Mouse (Mus musculus) heart, embryonic 15.5 days (tissue): ENCODE measurements around the gene Arl6ip4. TPM values are rescaled to one million over a fixed set of nuclear protein-coding genes. Genes with fewer than 3 reads are reported as not detected.

ENCODE experiments used
- ATAC-seq: fragments of 200-750 bp; cut with Nextera tagmentation; replicated peaks from 2 replicates; pipeline ENCODE4 v1.8.0; 2017; ENCODE audit warnings: low read depth, moderate TSS enrichment; ENCODE audit not compliant: insufficient number of reproducible peaks, insufficient read depth, low FRiP score
- H3K27ac ChIP-seq: fragments of 300-500 bp; sonication (generic); 2 replicates; pipeline ENCODE4 v1.5.1; 2015; ENCODE audit warnings: mild to moderate bottlenecking, inconsistent platforms
- H3K27me3 ChIP-seq: fragments of 300-500 bp; sonication (generic); 2 replicates; pipeline ENCODE4 v1.6.1; 2015; ENCODE audit warnings: inconsistent platforms
- H3K36me3 ChIP-seq: fragments of 300-500 bp; sonication (generic); 2 replicates; pipeline ENCODE4 v1.6.1; 2015; ENCODE audit warnings: mild to moderate bottlenecking, inconsistent platforms
- H3K4me1 ChIP-seq: fragments of 300-500 bp; sonication (generic); replicated peaks from 2 replicates; pipeline ENCODE4 v1.6.1; 2015; ENCODE audit warnings: inconsistent platforms
- H3K4me2 ChIP-seq: fragments of 300-500 bp; sonication (generic); 2 replicates; pipeline ENCODE4 v1.6.1; 2015; ENCODE audit warnings: inconsistent platforms, mild to moderate bottlenecking, moderate library complexity
- H3K4me3 ChIP-seq: fragments of 300-500 bp; sonication (generic); 2 replicates; pipeline ENCODE4 v1.5.1; 2015; ENCODE audit warnings: mild to moderate bottlenecking, inconsistent platforms
- H3K9ac ChIP-seq: fragments of 300-500 bp; sonication (generic); 2 replicates; pipeline ENCODE4 v1.6.1; 2015; ENCODE audit warnings: mild to moderate bottlenecking, inconsistent platforms
- H3K9me3 ChIP-seq: fragments of 300-500 bp; sonication (generic); replicated peaks from 2 replicates; pipeline ENCODE4 v1.6.1; 2016; ENCODE audit warnings: inconsistent platforms
- WGBS: fragments of 180-500 bp; shearing (Covaris S2); methylation state at CpG from one replicate; pipeline ENCODE4 v1.1.7; 2015; ENCODE audit warnings: mixed read lengths; 5-methylcytosine and 5-hydroxymethylcytosine counted together
- polyA plus RNA-seq: library from polyadenylated mRNA; unstranded; fragments of >200 nt; fragmentation: Nextera tagmentation; extraction: Ambion mirVana; gene quantifications from 2 replicates; pipeline ENCODE4 v1.2.1, GENCODE M21; 2015

Arl6ip4 gene
- polyA plus RNA-seq, 1 experiment from 2014 or later = 67.6 TPM

DNA sequence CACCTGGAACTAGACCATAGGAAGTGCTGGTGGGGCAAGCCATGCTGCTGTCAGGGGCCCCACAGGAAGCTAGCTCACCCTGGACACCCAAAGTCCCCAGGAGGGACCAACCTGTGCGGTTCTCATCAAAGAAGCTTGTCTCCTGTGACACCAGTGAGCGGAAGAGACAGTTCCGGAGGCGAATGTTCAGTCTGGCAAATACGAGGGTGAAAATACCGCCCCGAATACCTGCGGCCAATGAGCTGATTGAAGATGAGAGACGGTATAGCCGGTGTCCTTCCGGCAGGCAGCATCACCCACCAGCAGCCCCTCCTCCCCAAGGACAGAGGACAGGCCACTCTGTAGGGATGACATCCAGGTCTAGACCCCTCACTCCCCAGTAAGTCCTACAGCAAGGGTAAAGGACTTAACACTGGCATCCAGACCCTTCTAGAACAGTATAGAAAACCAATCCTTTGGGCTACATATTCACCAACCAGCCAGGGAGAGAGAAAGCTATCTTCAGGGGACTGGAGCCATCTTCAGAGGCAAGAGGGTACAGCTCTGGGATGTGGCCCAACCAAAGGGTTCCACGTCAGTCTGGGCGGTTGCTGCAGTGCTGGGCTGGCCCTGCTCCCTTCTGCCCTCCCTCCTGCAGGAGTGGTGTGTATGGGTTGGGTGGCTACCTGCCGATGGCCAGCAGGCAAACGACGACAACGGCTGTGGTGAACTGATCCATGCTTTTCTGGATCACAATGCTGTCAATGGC lies 32.8 kb upstream of the Arl6ip4 start:
- Histone ChIP-seq H3K27ac (no peak overlapping the region), H3K4me3 (no peak overlapping the region), H3K4me1 (peaks cover 17% of the 10 kb centered on the region), H3K27me3 (no peaks in the 10 kb centered on the region), H3K9me3 (no peaks in the 10 kb centered on the region), H3K9ac (no peak overlapping the region), H3K4me2 (no peak overlapping the region), H3K36me3 (no peaks in the 10 kb centered on the region)
- WGBS = 86% methylated on average over 17 of the region's 17 CpGs
- no peak for ATAC-seq

DNA sequence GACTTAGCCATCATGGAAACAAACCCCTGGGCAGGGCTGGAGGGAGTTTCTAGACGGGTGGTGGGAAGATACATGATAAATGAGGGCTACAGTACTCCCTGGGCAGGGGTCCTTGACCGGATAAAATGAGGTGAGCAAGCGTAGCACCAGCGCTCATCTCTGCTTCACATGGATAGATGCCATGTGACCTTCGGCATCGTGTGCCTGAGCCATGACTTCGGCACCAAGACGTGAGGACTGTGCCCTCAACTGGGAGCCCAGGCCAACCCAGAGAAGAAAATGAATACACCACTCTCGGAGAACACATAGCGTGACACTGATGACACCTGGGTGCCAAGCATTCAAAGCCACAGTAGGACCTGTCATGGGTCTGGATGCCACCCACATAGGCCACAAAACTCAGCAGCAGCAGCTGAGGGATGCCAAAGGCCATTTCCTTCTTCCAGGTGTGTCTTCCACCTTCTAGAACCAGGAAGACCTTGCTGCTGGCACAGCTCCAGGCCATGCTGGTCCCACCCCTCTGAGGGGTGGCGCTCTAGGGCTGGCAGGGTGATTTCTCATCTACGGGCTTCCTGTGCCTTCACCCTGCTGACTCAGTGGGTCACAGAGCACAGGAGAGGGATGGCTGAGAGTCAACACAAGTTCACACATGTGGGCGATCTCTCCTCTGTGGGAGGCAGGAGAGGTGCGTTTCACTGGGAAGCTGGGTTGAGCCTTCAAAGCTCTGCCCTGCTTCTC lies 31.9 kb upstream of the Arl6ip4 start:
- Histone ChIP-seq H3K4me3 (no peak overlapping the region), H3K27me3 (no peaks in the 10 kb centered on the region), H3K9me3 (no peaks in the 10 kb centered on the region), H3K36me3 (no peaks in the 10 kb centered on the region), H3K4me1 (peaks cover 14% of the 10 kb centered on the region), H3K9ac (no peak overlapping the region), H3K27ac (no peak overlapping the region), H3K4me2 (no peak overlapping the region)
- 79% methylated on average over 14 of the region's 14 CpGs for WGBS
- ATAC-seq = no peak

DNA sequence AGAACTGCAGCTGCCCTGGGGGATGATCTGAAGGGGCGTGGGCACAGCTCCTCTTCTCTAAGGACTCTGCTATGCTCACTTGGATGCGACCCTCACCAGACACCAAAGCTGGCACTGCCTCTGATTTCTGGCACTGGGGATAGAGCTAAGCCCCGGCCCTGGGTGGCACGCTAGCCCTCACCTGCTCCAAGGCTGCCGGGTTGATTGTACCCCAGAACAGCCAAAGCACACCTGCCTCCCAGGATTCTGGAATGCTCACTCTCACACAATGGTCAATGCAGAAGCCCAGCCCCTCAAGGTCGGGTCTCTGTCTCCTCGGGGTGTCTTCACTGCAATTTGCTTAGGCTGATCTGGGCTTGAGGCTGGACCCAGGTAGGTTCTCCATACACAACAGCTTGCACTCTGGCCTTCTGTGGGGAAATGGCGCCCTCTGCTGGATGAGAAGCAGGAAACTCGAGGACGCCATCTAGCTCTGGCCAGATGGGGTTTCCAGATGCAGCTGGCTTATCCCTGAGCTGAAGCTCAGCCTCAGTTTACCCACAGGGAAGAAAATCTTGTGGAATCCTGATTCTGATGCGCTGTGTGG lies 31.2 kb upstream of the Arl6ip4 start:
- no peaks in the 10 kb centered on the region for H3K27me3 ChIP-seq
- no peak overlapping the region for H3K27ac ChIP-seq
- H3K4me2 ChIP-seq = no peak overlapping the region
- ATAC-seq = peak; percentile 34
- H3K36me3 ChIP-seq = no peaks in the 10 kb centered on the region
- H3K9ac ChIP-seq = no peak overlapping the region
- no peaks in the 10 kb centered on the region for H3K9me3 ChIP-seq
- 40% methylated on average over 11 of the region's 11 CpGs for WGBS
- peaks cover 10% of the 10 kb centered on the region for H3K4me1 ChIP-seq
- H3K4me3 ChIP-seq = no peak overlapping the region

DNA sequence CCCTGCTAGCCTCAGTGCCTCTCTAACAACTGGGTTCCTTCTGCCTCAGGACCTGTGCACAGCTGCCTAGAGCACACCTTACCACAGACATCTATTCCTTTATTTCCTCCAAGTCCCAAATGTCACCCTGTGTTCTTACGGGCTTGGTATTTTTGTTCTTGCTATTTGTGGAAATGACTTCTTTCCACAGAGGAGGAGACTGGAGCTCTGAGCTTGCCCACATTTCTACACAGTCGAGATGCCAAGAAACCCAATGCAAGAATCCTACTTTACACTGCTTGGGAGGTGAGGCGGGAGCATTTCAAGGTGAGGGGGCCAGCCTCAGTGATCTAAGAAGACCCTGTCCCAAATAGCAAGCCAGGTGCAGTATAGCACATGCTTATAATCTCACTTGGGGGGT lies 30.4 kb upstream of the Arl6ip4 start:
- 63% methylated on average over 3 of the region's 3 CpGs for WGBS
- no peak overlapping the region for H3K4me2 ChIP-seq
- no peak for ATAC-seq
- no peak overlapping the region for H3K9ac ChIP-seq
- no peak overlapping the region for H3K4me3 ChIP-seq
- H3K9me3 ChIP-seq = no peaks in the 10 kb centered on the region
- H3K36me3 ChIP-seq = no peaks in the 10 kb centered on the region
- H3K4me1 ChIP-seq = peaks cover 4% of the 10 kb centered on the region
- no peaks in the 10 kb centered on the region for H3K27me3 ChIP-seq
- no peak overlapping the region for H3K27ac ChIP-seq

DNA sequence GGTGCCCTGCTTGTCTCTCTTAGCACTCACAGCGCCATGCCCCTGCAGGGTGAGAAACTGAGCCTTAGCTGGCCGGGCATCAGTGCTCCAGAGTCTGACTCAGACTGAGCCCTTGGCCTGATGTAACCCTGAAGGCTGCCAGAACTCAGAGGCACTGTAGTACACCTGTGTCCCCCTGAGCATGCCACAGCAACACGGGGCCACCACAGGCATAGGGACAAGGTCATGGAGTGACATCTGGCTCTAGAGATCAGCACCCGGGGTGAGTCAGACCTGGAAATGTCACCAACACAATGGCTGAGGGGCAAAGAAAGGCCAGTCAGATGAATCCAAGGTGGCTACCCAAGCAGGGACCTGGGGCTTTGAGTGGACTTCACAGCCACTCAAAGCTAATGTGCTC lies 29.0 kb upstream of the Arl6ip4 start:
- Histone ChIP-seq H3K36me3 (no peaks in the 10 kb centered on the region), H3K9ac (no peak overlapping the region), H3K4me2 (no peak overlapping the region), H3K27me3 (no peaks in the 10 kb centered on the region), H3K4me1 (no peaks in the 10 kb centered on the region), H3K9me3 (no peaks in the 10 kb centered on the region), H3K27ac (no peak overlapping the region), H3K4me3 (no peak overlapping the region)
- WGBS = 68% methylated on average over 4 of the region's 4 CpGs
- no peak for ATAC-seq

DNA sequence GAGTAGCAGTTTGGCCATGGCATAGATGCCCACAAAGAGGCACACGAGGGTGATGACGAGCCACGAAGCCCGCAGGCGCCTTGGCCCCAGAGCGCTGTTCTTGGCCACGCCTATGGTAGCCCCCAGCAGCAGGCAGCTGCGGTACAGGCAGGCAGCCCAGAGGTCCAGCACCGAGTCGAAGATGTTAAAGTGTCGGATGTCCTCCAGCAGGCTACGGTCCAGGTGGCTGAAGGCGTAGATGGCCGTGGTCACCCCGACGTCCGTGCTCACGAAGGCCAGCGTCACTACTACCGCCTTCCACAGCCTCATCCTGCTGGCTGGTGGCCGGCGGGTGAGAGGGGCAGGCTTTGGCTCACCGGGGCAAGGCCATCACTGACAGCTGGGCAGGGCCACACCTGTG lies 26.0 kb upstream of the Arl6ip4 start:
- H3K9me3 ChIP-seq = no peaks in the 10 kb centered on the region
- H3K27me3 ChIP-seq = no peaks in the 10 kb centered on the region
- no peak for ATAC-seq
- H3K36me3 ChIP-seq = no peaks in the 10 kb centered on the region
- no peak overlapping the region for H3K4me3 ChIP-seq
- H3K27ac ChIP-seq = no peak overlapping the region
- WGBS = 77% methylated on average over 23 of the region's 23 CpGs
- no peak overlapping the region for H3K4me2 ChIP-seq
- no peak overlapping the region for H3K9ac ChIP-seq
- H3K4me1 ChIP-seq = peaks cover 8% of the 10 kb centered on the region

DNA sequence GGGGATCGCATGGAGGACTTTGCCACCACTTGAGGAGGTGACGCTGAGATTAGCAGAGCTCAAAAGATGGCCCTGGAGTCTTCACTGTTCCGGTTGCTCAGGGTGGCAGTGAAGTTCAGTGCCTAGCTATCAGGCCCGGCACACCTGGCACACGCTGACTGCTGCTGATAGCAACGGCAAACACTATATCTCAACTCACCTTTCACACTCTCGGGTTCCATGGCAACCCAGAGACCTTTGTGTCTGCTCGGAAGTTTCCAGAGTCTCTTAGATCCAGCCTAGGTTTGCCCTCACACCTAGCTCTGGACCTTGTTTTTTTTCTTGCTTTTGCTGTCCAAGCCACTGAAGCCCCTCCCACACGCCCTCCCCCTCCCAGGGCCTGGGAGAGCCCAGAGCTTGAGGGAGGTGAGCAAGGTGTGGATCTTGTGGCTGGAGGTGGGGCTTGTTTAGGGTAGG lies 23.9 kb upstream of the Arl6ip4 start:
- no peak overlapping the region for H3K27ac ChIP-seq
- peaks cover 20% of the 10 kb centered on the region for H3K4me1 ChIP-seq
- no peak overlapping the region for H3K4me2 ChIP-seq
- no peaks in the 10 kb centered on the region for H3K36me3 ChIP-seq
- H3K27me3 ChIP-seq = no peaks in the 10 kb centered on the region
- H3K9me3 ChIP-seq = no peaks in the 10 kb centered on the region
- no peak overlapping the region for H3K9ac ChIP-seq
- H3K4me3 ChIP-seq = no peak overlapping the region
- ATAC-seq = no peak
- 48% methylated on average over 9 of the region's 9 CpGs for WGBS

DNA sequence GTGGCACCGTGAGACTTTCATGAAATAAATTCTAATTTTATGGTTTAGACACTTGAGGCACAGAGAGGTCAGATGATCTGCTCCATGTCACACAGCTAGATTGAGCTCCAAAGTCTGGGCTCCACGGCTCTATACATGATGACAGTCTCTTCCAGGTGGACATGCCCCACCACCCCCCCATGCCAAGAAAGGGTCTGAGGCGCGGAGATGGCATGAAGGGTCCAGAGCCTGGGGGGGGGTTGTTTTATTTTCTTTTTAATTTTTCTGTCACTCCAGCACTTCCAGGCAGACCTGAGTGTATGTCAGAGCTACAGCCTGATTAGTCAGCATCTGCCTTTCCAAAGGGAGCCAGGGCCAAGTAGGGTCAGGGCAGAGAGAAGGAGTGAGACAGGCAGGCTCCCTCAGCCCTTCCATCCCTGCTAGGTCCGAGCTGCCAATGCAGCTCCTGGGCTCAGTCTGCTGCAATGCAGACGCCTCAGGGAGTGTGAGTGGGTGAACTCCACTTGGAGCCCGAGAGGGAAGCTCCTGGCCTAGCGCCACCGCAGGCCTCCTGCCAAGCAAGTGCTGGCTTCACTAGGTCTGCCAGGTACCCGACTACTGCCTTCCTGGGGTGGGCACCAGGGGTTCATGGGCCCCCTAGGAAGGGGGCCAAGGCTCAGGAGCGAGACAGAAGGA lies 22.6 kb upstream of the Arl6ip4 start:
- H3K4me2 ChIP-seq = no peak overlapping the region
- no peak; the same call in 1 of the 2 replicates for ATAC-seq
- no peaks in the 10 kb centered on the region for H3K27me3 ChIP-seq

DNA sequence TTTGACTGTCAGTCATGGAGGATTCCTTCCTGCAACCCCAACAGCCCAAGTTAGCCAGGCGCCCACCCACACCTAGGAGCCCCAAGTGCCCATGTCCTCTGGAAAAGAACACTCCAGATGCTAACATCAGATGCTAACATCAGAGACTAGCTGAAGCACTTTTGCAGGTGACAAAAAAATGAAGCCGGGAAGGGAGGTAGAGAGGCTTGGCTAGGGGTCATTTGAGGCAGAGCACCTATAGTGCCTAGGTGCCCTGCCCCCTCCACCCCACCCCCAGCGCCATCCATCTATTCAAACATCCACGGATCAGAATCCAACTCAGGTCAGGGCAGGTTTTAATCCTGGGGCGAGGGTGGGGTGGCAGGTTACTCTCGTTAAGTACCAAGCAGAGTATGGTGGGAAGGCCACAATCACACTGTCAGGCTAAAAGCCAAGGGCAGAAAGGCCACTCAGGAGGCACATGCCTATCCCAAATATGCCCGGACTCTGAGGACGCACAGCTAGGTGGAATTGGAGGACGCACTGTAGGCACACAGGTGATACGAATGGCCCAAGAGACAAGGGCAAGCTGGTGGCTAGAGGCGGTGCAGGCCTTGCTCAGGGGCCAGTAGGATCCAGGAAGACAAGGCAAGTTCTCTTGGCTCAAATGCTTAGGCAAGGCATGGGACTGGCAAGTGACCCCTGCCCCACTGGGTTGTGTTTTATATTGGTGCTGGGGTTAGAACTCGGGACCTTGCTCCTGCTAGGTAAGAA lies 21.9 kb upstream of the Arl6ip4 start:
- ATAC-seq = no peak
- 86% methylated on average over 12 of the region's 12 CpGs for WGBS

More for the DNA sequence above, 22.6 kb upstream of the Arl6ip4 start:
- Histone ChIP-seq H3K4me3 (no peak overlapping the region), H3K4me1 (peaks cover 20% of the 10 kb centered on the region), H3K27ac (no peak overlapping the region), H3K36me3 (no peaks in the 10 kb centered on the region), H3K9ac (no peak overlapping the region), H3K9me3 (no peaks in the 10 kb centered on the region)
- whole genome bisulfite sequencing = 62% methylated on average over 11 of the region's 11 CpGs

DNA sequence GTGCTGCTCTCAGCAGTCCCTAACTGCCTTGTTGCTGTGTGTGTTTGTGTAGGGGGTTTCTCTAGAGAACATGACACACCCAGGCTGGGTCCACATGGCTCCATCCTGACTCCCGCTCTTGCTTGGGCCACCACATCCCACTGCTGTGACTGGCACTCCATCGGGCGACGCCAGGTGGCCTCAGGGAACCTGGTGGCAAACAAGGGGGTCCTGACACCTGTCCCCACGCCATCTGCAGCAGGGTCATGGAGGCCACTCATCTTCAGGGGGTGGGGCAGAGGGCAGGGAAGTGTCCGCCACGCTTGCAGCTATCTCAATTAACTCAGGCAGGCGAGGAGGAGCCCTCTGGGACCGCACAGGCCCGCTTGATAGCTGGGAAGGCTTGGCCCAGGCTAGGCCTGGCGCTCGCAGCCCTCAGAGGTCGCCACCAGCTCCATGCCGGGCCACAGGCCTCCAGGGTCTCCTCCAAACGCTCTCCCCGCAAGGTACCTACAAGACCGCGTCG lies 20.8 kb upstream of the Arl6ip4 start:
- Histone ChIP-seq H3K36me3 (no peaks in the 10 kb centered on the region), H3K9ac (peak overlapping the region; percentile 47; the same call in 1 of the 2 replicates), H3K9me3 (no peaks in the 10 kb centered on the region), H3K27ac (no peak overlapping the region), H3K27me3 (no peaks in the 10 kb centered on the region), H3K4me2 (peak overlapping the region; percentile 83), H3K4me1 (peaks cover 20% of the 10 kb centered on the region), H3K4me3 (peak overlapping the region; percentile 53)
- ATAC-seq = peak; percentile 16
- WGBS = 17% methylated on average over 19 of the region's 19 CpGs

More for the DNA sequence above, 21.9 kb upstream of the Arl6ip4 start:
- H3K4me2 ChIP-seq = no peak overlapping the region
- H3K9ac ChIP-seq = no peak overlapping the region
- H3K4me1 ChIP-seq = peaks cover 20% of the 10 kb centered on the region
- H3K9me3 ChIP-seq = no peaks in the 10 kb centered on the region
- no peaks in the 10 kb centered on the region for H3K27me3 ChIP-seq
- H3K36me3 ChIP-seq = no peaks in the 10 kb centered on the region
- H3K27ac ChIP-seq = no peak overlapping the region
- no peak overlapping the region for H3K4me3 ChIP-seq
